Mouse (Mus musculus): ENCODE measurements around the gene Pla2g4e.

GRCm38 (mm10) chr2:120126901-120127300 is 118.2 kb downstream of the Pla2g4e start:
- TF ChIP-seq POLR2A (IDR thresholded peaks at IDR 0.05; ENCODE audit: insufficient read depth, low read length) (no peak), CTCF (IDR thresholded peaks at IDR 0.05; ENCODE audit: low read depth, low read length) (no peak), EP300 (IDR thresholded peaks at IDR 0.05; ENCODE audit: insufficient read depth, low read depth, low read length) (no peak)

Measured in ES-Bruce4 (cell line).